Mouse (Mus musculus) c-Kit-negative CD71-positive TER-119-positive erythroid progenitor cells, embryonic 14.5 days (primary cell): ENCODE measurements around the gene Zfp341.

Experiments
- DNase-seq: peaks from one replicate; pipeline ENCODE4 v3.0.0-alpha.2; 2013; ENCODE audit warnings: low read depth, low spot score

Zfp341 gene

GRCm38 (mm10) chr2:154676653-154677609 lies 63.8 kb downstream of the Zfp341 start:
- peak; percentile 76 for DNase-seq

- no peak for DNase-seq
Measured at GRCm38 (mm10) chr2:154677651-154678139, 64.6 kb downstream of the Zfp341 start.

- no peak for DNase-seq
Measured at GRCm38 (mm10) chr2:154678995-154679394, 65.9 kb downstream of the Zfp341 start.

- no peak for DNase-seq
Measured at GRCm38 (mm10) chr2:154680337-154680736, 67.2 kb downstream of the Zfp341 start.

- DNase-seq = no peak
Measured at GRCm38 (mm10) chr2:154680941-154681340, 67.8 kb downstream of the Zfp341 start.

GRCm38 (mm10) chr2:154682712-154683111 lies 69.6 kb downstream of the Zfp341 start:
- DNase-seq = no peak

GRCm38 (mm10) chr2:154684901-154685470 lies 71.9 kb downstream of the Zfp341 start:
- DNase-seq = no peak

GRCm38 (mm10) chr2:154685772-154686171 lies 72.7 kb downstream of the Zfp341 start:
- DNase-seq = no peak

GRCm38 (mm10) chr2:154686819-154687218 lies 73.7 kb downstream of the Zfp341 start:
- no peak for DNase-seq

- DNase-seq = no peak
Measured at GRCm38 (mm10) chr2:154689391-154689790, 76.3 kb downstream of the Zfp341 start.

GRCm38 (mm10) chr2:154690959-154691358 lies 77.9 kb downstream of the Zfp341 start:
- no peak for DNase-seq

- DNase-seq = no peak
Measured at GRCm38 (mm10) chr2:154693186-154693940, 80.3 kb downstream of the Zfp341 start.

GRCm38 (mm10) chr2:154693941-154694256 lies 80.8 kb downstream of the Zfp341 start:
- DNase-seq = no peak

- no peak for DNase-seq
Measured at GRCm38 (mm10) chr2:154695690-154696089, 82.6 kb downstream of the Zfp341 start.
